Mouse (Mus musculus): ENCODE measurements around the gene Scnm1.

GRCm38 (mm10) chr3:95161618-95162344, 28.0 kb upstream of the Scnm1 start:
- TF ChIP-seq CTCF (IDR thresholded peaks at IDR 0.05; ENCODE audit: extremely low read depth, insufficient read depth, insufficient read length, insufficient replicate concordance) (no peak), POLR2A (IDR thresholded peaks at IDR 0.05; ENCODE audit: low read depth, low read length) (no peak)
